Mouse (Mus musculus): ENCODE measurements around the gene Chic1.

GRCm38 (mm10) chrX:103440803-103441202, 84.5 kb downstream of the Chic1 start:
- TF ChIP-seq CTCF (IDR thresholded peaks at IDR 0.05; ENCODE audit: extremely low read depth, insufficient read depth, low read length) (peak; percentile 26; the same call in 1 of the 2 replicates), POLR2A (IDR thresholded peaks at IDR 0.05; ENCODE audit: extremely low read depth, insufficient read depth, low read length) (no peak)

Data from cortical plate, adult 2 months (tissue).